Mouse (Mus musculus) liver, embryonic 11.5 days (tissue): Measurements from ENCODE around the gene Sik2. TPM values are rescaled to one million over a fixed set of nuclear protein-coding genes. Genes with fewer than 3 reads are reported as not detected.
A peak's percentile ranks its signal among the peaks of the same experiment; 100 is the strongest.

Experiments used
- ATAC-seq: fragments of 200-750 bp; cut with Nextera tagmentation; replicated peaks from 2 replicates; pipeline ENCODE4 v1.8.0; 2017; ENCODE audit warnings: moderate number of reproducible peaks, mild to moderate bottlenecking, moderate TSS enrichment, moderate library complexity; ENCODE audit not compliant: low FRiP score
- DNase-seq: peaks from one replicate; pipeline ENCODE4 v3.0.0-alpha.2; 2017; ENCODE audit warnings: low spot score
- H3K27ac ChIP-seq: fragments of 300-500 bp; sonication (generic); 2 replicates; pipeline ENCODE4 v1.5.1; 2014; ENCODE audit warnings: mild to moderate bottlenecking, low read depth, low read length, control low read depth
- H3K27me3 ChIP-seq: fragments of 300-500 bp; sonication (generic); replicated peaks from 2 replicates; pipeline ENCODE4 v1.6.1; 2014; ENCODE audit warnings: low read length, mixed read lengths; ENCODE audit not compliant: control insufficient read depth, insufficient read depth
- H3K36me3 ChIP-seq: fragments of 300-500 bp; sonication (generic); 2 replicates; pipeline ENCODE4 v1.6.1; 2014; ENCODE audit warnings: mild to moderate bottlenecking, low read length, moderate library complexity, mixed read lengths; ENCODE audit not compliant: control insufficient read depth, insufficient read depth
- H3K4me1 ChIP-seq: fragments of 300-500 bp; sonication (generic); replicated peaks from 2 replicates; pipeline ENCODE4 v1.6.1; 2014; ENCODE audit warnings: low read length, mixed read lengths; ENCODE audit not compliant: control insufficient read depth, insufficient read depth
- H3K4me2 ChIP-seq: fragments of 300-500 bp; sonication (generic); 2 replicates; pipeline ENCODE4 v1.6.1; 2014; ENCODE audit warnings: mild to moderate bottlenecking, control low read depth, moderate library complexity
- H3K4me3 ChIP-seq: fragments of 300-500 bp; sonication (generic); 2 replicates; pipeline ENCODE4 v1.5.1; 2014; ENCODE audit warnings: low read depth, low read length, control low read depth
- H3K9ac ChIP-seq: fragments of 300-500 bp; sonication (generic); 2 replicates; pipeline ENCODE4 v1.6.1; 2014; ENCODE audit warnings: low read depth, low read length, control low read depth
- H3K9me3 ChIP-seq: fragments of 300-500 bp; sonication (generic); 2 replicates; pipeline ENCODE4 v1.6.1; 2016; ENCODE audit warnings: low read length, inconsistent platforms, mixed read lengths; ENCODE audit not compliant: control insufficient read depth
- WGBS: fragments of 180-500 bp; shearing (Covaris S2); extraction: QIAGEN DNeasy Blood & Tissue Kit; methylation state at CpG from one replicate; pipeline ENCODE4 v1.1.7; 2014; 5-methylcytosine and 5-hydroxymethylcytosine counted together
- polyA plus RNA-seq: library from polyadenylated mRNA; unstranded; fragments of >200 nt; fragmentation: Nextera tagmentation; extraction: Ambion mirVana; gene quantifications from 2 replicates; pipeline ENCODE4 v1.2.1, GENCODE M21; 2014

Gene Sik2
- 14.2 and 15.8 TPM in 2 replicates for polyA plus RNA-seq

- ATAC-seq (peak; percentile 96), DNase-seq (peak; percentile 94)
- H3K9me3 ChIP-seq = no peaks in the 10 kb centered on the region
- under 1% methylated on average over 73 of the region's 85 CpGs for WGBS
- peaks cover 6% of the 10 kb centered on the region; the same call in 1 of the 2 replicates for H3K4me1 ChIP-seq
- H3K27ac ChIP-seq = peak within 1 kb of the TSS; percentile 89
- peak within 1 kb of the TSS; percentile 92 for H3K9ac ChIP-seq
- no peaks in the 10 kb centered on the region for H3K36me3 ChIP-seq
- H3K4me3 ChIP-seq = peak within 1 kb of the TSS; percentile 89
- H3K27me3 ChIP-seq = no peaks in the 10 kb centered on the region
- H3K4me2 ChIP-seq = peak within 1 kb of the TSS; percentile 93
Measured at GRCm38 (mm10) chr9:51008841-51009655, at the start of gene Sik2. TSS of gene Sik2 (minus strand) at chr9:51009073.

DNA sequence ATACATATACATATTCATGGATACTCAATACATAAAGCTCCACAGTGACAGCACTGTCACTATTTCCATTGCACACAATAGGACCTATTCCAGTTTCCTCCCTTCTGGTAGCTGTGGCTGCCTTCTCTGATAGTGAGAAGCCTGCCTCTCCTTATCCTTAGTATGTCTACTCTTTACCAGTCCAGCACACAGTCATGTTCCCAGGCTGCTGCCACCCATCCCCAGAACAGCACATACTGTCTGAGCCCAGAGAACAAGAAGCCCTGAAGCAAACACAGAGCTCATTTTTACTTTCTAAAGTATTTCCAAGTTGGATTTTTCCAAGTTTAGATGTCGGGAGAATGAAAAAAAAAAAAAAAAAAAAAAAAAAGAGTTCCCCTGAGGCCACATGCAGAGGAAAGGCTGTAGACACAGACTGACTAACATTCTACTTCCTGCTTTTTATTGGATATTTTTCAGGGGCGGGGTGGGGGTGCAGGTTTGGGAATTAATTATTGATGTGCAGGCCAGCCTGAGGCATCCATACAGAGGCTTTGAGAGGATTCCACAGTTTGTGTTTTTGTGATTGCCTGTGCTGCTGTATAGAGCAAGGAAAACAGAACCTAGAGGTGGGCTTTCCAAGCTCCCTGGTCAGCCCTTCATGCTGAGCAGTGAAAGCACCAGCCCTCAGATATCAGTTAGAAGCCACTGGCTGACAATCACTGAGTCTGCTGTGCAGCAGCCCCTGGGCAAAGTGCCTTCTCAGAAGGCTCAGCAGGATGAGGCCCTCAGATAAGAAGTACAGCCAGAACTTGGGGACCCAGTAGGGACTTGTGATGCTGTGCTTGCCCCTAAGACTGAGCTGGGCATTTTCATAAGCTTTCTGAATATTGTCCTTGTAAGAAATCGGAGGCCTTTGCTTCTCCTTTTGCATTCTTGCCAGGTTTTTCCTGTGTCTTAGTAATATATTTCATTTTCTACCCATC lies 47.8 kb upstream of the Sik2 start:
- DNase-seq (no peak), ATAC-seq (peak; percentile 39; the same call in 1 of the 2 replicates)
- H3K27me3 ChIP-seq = no peaks in the 10 kb centered on the region
- no peak overlapping the region for H3K27ac ChIP-seq
- H3K4me2 ChIP-seq = no peak overlapping the region
- H3K4me3 ChIP-seq = no peak overlapping the region
- no peaks in the 10 kb centered on the region; the same call in 1 of the 2 replicates for H3K4me1 ChIP-seq
- 67% methylated on average over 3 of the region's 3 CpGs for WGBS
- H3K9ac ChIP-seq = no peak overlapping the region
- H3K36me3 ChIP-seq = no peaks in the 10 kb centered on the region
- no peaks in the 10 kb centered on the region for H3K9me3 ChIP-seq

GRCm38 (mm10) chr9:51052180-51052579 lies 43.3 kb upstream of the Sik2 start:
- Histone ChIP-seq H3K4me1 (no peaks in the 10 kb centered on the region; the same call in 1 of the 2 replicates), H3K4me2 (no peak overlapping the region), H3K4me3 (no peak overlapping the region), H3K9ac (no peak overlapping the region), H3K9me3 (no peaks in the 10 kb centered on the region), H3K27me3 (no peaks in the 10 kb centered on the region), H3K36me3 (no peaks in the 10 kb centered on the region), H3K27ac (no peak overlapping the region)
- DNase-seq (no peak), ATAC-seq (no peak)
- 43% methylated on average over 3 of the region's 3 CpGs for WGBS

DNA sequence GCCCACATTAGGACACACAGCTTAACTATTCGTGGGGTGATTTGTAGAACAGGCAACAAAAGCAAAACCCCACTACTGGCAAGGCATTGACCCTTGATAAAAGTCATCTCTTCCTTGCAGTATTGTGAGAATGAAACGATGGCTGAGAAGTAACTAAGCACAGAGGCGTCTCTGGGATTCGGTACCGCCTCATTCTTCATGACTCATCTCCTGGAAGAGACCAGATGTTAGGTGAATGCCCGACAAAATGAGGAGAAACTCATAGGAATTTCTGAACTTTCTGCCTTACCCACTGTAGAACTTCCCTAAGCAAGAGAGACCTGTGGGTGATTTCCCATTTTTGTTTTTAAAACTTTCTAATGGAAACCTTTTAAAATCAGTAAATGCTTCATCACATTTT lies 33.3 kb upstream of the Sik2 start:
- Histone ChIP-seq H3K4me3 (no peak overlapping the region), H3K4me1 (no peaks in the 10 kb centered on the region), H3K4me2 (no peak overlapping the region), H3K36me3 (no peaks in the 10 kb centered on the region), H3K9me3 (no peaks in the 10 kb centered on the region), H3K9ac (no peak overlapping the region), H3K27ac (no peak overlapping the region), H3K27me3 (no peaks in the 10 kb centered on the region)
- no peak for ATAC-seq
- WGBS = 72% methylated on average over 6 of the region's 6 CpGs
- DNase-seq = no peak

- Histone ChIP-seq H3K9ac (no peak overlapping the region), H3K4me2 (no peak overlapping the region), H3K9me3 (no peaks in the 10 kb centered on the region), H3K36me3 (no peaks in the 10 kb centered on the region), H3K27me3 (no peaks in the 10 kb centered on the region), H3K4me1 (no peaks in the 10 kb centered on the region), H3K4me3 (no peak overlapping the region), H3K27ac (no peak overlapping the region)
- DNase-seq = no peak
- no peak for ATAC-seq
- WGBS = 85% methylated on average over 7 of the region's 7 CpGs
Measured at GRCm38 (mm10) chr9:51041491-51041980, 32.7 kb upstream of the Sik2 start.

DNA sequence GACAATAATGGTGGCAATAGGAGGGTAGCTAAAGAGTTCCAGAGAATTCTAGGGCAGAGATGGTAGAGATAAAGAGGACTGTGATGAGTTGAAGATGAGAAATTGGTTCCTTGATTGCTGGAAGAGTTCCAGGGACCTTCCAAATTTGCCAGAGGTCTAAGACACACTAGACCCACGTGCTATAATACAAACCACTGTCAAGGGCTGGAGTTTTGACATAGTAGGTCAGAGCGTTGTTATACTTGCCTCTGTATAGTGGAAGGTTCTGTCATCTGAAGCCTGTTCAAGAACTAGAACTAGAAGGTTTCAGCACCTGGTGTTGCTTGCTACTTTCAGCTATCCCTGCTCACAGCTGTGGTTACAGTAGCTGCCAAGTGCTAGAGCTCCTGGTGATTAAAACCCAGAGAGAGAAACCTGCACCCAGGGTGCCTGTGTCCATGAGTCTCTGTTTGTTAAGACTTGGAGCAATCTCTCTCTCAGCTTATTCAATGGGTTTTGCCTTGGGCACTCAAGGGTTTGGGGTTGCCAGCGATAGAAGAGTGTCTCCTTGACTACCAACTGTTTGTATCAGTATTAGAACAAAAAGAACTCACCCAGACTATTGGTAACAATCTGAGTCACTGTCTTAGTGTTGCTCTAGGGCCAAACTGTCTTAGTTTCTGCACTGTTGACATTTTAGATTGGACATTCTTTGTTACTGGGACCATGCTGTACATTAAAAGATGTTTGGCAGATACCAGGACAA lies 24.1 kb upstream of the Sik2 start:
- Histone ChIP-seq H3K9me3 (no peaks in the 10 kb centered on the region), H3K4me3 (no peak overlapping the region), H3K27me3 (no peaks in the 10 kb centered on the region), H3K27ac (no peak overlapping the region), H3K36me3 (no peaks in the 10 kb centered on the region), H3K4me1 (no peaks in the 10 kb centered on the region), H3K9ac (no peak overlapping the region), H3K4me2 (no peak overlapping the region)
- 75% methylated on average over 3 of the region's 3 CpGs for WGBS
- no peak for ATAC-seq
- no peak for DNase-seq

GRCm38 (mm10) chr9:51032291-51032690 lies 23.4 kb upstream of the Sik2 start:
- ATAC-seq (no peak), DNase-seq (no peak)
- Histone ChIP-seq H3K27ac (no peak overlapping the region), H3K9ac (no peak overlapping the region), H3K4me3 (no peak overlapping the region), H3K36me3 (no peaks in the 10 kb centered on the region), H3K4me2 (no peak overlapping the region), H3K4me1 (no peaks in the 10 kb centered on the region), H3K27me3 (no peaks in the 10 kb centered on the region), H3K9me3 (no peaks in the 10 kb centered on the region)
- WGBS = 65% methylated on average over 8 of the region's 8 CpGs

- Histone ChIP-seq H3K9ac (no peak overlapping the region), H3K9me3 (no peaks in the 10 kb centered on the region), H3K27ac (no peak overlapping the region), H3K4me2 (no peak overlapping the region), H3K4me1 (no peaks in the 10 kb centered on the region), H3K36me3 (no peaks in the 10 kb centered on the region), H3K4me3 (no peak overlapping the region), H3K27me3 (no peaks in the 10 kb centered on the region)
- ATAC-seq (no peak), DNase-seq (no peak)
- WGBS = 56% methylated on average over 6 of the region's 6 CpGs
Measured at GRCm38 (mm10) chr9:51031603-51032002, 22.7 kb upstream of the Sik2 start.
